Mouse (Mus musculus) hindbrain, postnatal 0 days (tissue): Measurements from ENCODE around the gene Coq7. TPM values are rescaled to one million over a fixed set of nuclear protein-coding genes. Genes with fewer than 3 reads are reported as not detected.

Source experiments
- ATAC-seq: fragments of 200-750 bp; cut with Nextera tagmentation; 2 replicates; pipeline ENCODE4 v1.8.0; 2017; ENCODE audit warnings: mild to moderate bottlenecking, moderate TSS enrichment, moderate library complexity
- DNase-seq: peaks from one replicate; pipeline ENCODE4 v3.0.0-alpha.2; 2015; ENCODE audit warnings: low spot score
- H3K27ac ChIP-seq: fragments of 300-500 bp; sonication (generic); 2 replicates; pipeline ENCODE4 v1.5.1; 2014; ENCODE audit warnings: mild to moderate bottlenecking
- H3K27me3 ChIP-seq: fragments of 300-500 bp; sonication (generic); 2 replicates; pipeline ENCODE4 v1.6.1; 2014; ENCODE audit warnings: low read length, mixed read lengths; ENCODE audit not compliant: insufficient read depth
- H3K36me3 ChIP-seq: fragments of 300-500 bp; sonication (generic); 2 replicates; pipeline ENCODE4 v1.6.1; 2014; ENCODE audit warnings: low read length, mixed read lengths; ENCODE audit not compliant: insufficient read depth
- H3K4me1 ChIP-seq: fragments of 300-500 bp; sonication (generic); 2 replicates; pipeline ENCODE4 v1.6.1; 2014; ENCODE audit warnings: antibody characterized with exemption, low read length, mixed read lengths; ENCODE audit not compliant: insufficient read depth
- H3K4me2 ChIP-seq: fragments of 300-500 bp; sonication (generic); 2 replicates; pipeline ENCODE4 v1.6.1; 2014; ENCODE audit warnings: low read depth, mild to moderate bottlenecking, low read length, moderate library complexity, mixed read lengths
- H3K4me3 ChIP-seq: fragments of 300-500 bp; sonication (generic); 2 replicates; pipeline ENCODE4 v1.5.1; 2014; ENCODE audit warnings: low read length
- H3K9ac ChIP-seq: fragments of 300-500 bp; sonication (generic); replicated peaks from 2 replicates; pipeline ENCODE4 v1.6.1; 2014; ENCODE audit warnings: mild to moderate bottlenecking, low read length, moderate library complexity, mixed read lengths
- H3K9me3 ChIP-seq: fragments of 300-500 bp; sonication (generic); 2 replicates; pipeline ENCODE4 v1.6.1; 2016; ENCODE audit warnings: low read length, mixed read lengths
- CTCF ChIP-seq: IDR thresholded peaks from 2 replicates; pipeline ENCODE4 v1.5.1; 2016; ENCODE audit warnings: antibody characterized with exemption, control low read depth, low read depth
- WGBS: fragments of 180-500 bp; shearing (Covaris S2); extraction: QIAGEN DNeasy Blood & Tissue Kit; methylation state at CpG from one replicate; pipeline ENCODE4 v1.1.7; 2014; 5-methylcytosine and 5-hydroxymethylcytosine counted together
- polyA plus RNA-seq: library from polyadenylated mRNA; unstranded; fragments of >200 nt; fragmentation: Nextera tagmentation; extraction: Ambion mirVana; gene quantifications from 2 replicates; pipeline ENCODE4 v1.2.1, GENCODE M21; 2015
- total RNA-seq: library from RNA; depleted of rRNA; stranded (reverse); fragments of >200 nt; gene quantifications from 2 replicates; pipeline ENCODE4 v1.2.3, GENCODE M21; 2014; rRNA removed

Gene Coq7
- total and polyA plus RNA-seq, 2 experiments from 2014 or later, result 35.8 to 157 TPM

DNA sequence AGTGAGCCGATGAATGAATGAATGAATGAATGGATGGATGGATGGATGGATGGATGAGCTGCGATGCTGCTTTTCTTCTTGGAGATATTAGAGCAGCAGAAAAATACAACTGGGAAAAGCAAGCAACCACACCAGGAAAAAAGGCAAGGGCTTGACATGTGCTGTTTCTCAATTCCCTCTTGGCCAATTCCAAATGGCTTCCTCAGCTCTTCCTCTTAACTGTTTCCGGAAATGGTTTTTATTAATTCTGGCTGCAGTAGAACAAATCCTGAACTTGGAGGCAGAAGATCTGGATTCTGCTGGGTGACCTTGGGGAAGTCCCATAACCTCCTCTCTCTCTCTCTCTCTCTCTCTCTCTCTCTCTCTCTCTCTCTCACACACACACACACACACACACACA lies 65.1 kb downstream of the Coq7 start:
- no peak overlapping the region for H3K27ac ChIP-seq
- ATAC-seq (no peak), DNase-seq (no peak)
- H3K4me3 ChIP-seq, result no peak overlapping the region
- TF ChIP-seq CTCF, result no peak
- H3K9me3 ChIP-seq, result no peaks in the 10 kb centered on the region
- 92% methylated on average over 3 of the region's 3 CpGs for WGBS
- peaks cover under 1% of the 10 kb centered on the region; the same call in 1 of the 2 replicates for H3K4me1 ChIP-seq
- no peaks in the 10 kb centered on the region for H3K27me3 ChIP-seq
- no peak overlapping the region for H3K4me2 ChIP-seq
- no peak overlapping the region for H3K9ac ChIP-seq
- no peaks in the 10 kb centered on the region for H3K36me3 ChIP-seq

DNA sequence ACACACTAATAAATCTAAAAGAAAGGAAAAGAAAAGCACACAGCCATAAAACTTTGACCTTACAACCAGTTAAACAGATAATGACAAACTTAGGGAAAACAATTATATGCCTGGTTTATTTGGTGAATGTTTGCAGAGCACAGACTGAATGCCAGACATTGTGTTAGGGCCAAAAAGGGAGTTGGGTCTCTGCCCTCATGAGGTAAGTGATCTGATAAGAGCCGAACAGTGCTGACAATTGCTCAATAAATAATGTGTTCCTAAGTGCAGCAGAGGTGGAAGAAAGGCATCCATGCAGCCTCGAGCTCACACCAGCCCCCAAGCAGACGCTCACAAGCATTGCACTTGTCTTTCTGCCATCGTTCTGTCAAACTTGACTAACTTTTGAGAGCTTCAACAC lies 68.7 kb downstream of the Coq7 start:
- DNase-seq (no peak), ATAC-seq (no peak)
- TF ChIP-seq CTCF, result no peak
- Histone ChIP-seq H3K27me3 (no peaks in the 10 kb centered on the region), H3K4me3 (no peak overlapping the region), H3K36me3 (no peaks in the 10 kb centered on the region), H3K9me3 (no peaks in the 10 kb centered on the region), H3K27ac (no peak overlapping the region), H3K9ac (no peak overlapping the region), H3K4me2 (no peak overlapping the region), H3K4me1 (peaks cover 4% of the 10 kb centered on the region; the same call in 1 of the 2 replicates)
- 63% methylated on average over 4 of the region's 4 CpGs for WGBS

GRCm38 (mm10) chr7:118462818-118463762 lies 70.1 kb downstream of the Coq7 start:
- no peaks in the 10 kb centered on the region for H3K27me3 ChIP-seq
- TF ChIP-seq CTCF, result no peak
- no peak overlapping the region for H3K27ac ChIP-seq
- no peak overlapping the region for H3K4me2 ChIP-seq
- H3K36me3 ChIP-seq, result no peaks in the 10 kb centered on the region
- peak; percentile 35 for DNase-seq
- ATAC-seq, result peak; percentile 56; the same call in 1 of the 2 replicates
- H3K9me3 ChIP-seq, result no peaks in the 10 kb centered on the region
- H3K4me3 ChIP-seq, result no peak overlapping the region
- no peak overlapping the region for H3K9ac ChIP-seq
- peaks cover 4% of the 10 kb centered on the region; the same call in 1 of the 2 replicates for H3K4me1 ChIP-seq
- WGBS, result 27% methylated on average over 11 of the region's 11 CpGs

- Histone ChIP-seq H3K36me3 (no peaks in the 10 kb centered on the region), H3K27ac (no peak overlapping the region), H3K27me3 (no peaks in the 10 kb centered on the region), H3K4me3 (no peak overlapping the region), H3K4me1 (peaks cover 4% of the 10 kb centered on the region; the same call in 1 of the 2 replicates), H3K4me2 (no peak overlapping the region), H3K9me3 (no peaks in the 10 kb centered on the region), H3K9ac (no peak overlapping the region)
- ATAC-seq (peak; percentile 45; the same call in 1 of the 2 replicates), DNase-seq (peak; percentile 15)
- WGBS, result 28% methylated on average over 16 of the region's 16 CpGs
- no peak for TF ChIP-seq CTCF
Observed at GRCm38 (mm10) chr7:118461400-118462136, 71.6 kb downstream of the Coq7 start.

Other genes starting within 250 kb of the Coq7 start
- gene Syt17, start 85.1 kb downstream of the Coq7 start, total RNA-seq, result 50.9 and 57.8 TPM in 2 replicates
- gene Syt17, start 85.1 kb downstream of the Coq7 start, polyA plus RNA-seq, result 29.3 and 30.7 TPM in 2 replicates
- 4.5 and 6.1 TPM in 2 replicates for gene Itpripl2, start 41.4 kb downstream of the Coq7 start, total RNA-seq
- 0.66 and 0.73 TPM in 2 replicates for gene Itpripl2, start 41.4 kb downstream of the Coq7 start, polyA plus RNA-seq
- 11.8 and 14.3 TPM in 2 replicates for gene Tmc7, start 51.4 kb upstream of the Coq7 start, total RNA-seq
- gene Tmc7, start 51.4 kb upstream of the Coq7 start, polyA plus RNA-seq, result 4.9 and 5.3 TPM in 2 replicates
- gene Tmc5, start 63.9 kb upstream of the Coq7 start, total RNA-seq, result 0.29 and 0.73 TPM in 2 replicates
- 0.24 and 0.25 TPM in 2 replicates for gene Tmc5, start 63.9 kb upstream of the Coq7 start, polyA plus RNA-seq
- gene Gde1, start 172.4 kb upstream of the Coq7 start, total RNA-seq, result 347 and 382 TPM in 2 replicates
- 284 and 285 TPM in 2 replicates for gene Gde1, start 172.4 kb upstream of the Coq7 start, polyA plus RNA-seq
- 17.7 and 24.6 TPM in 2 replicates for gene Ccp110, start 179.2 kb upstream of the Coq7 start, total RNA-seq
- gene Ccp110, start 179.2 kb upstream of the Coq7 start, polyA plus RNA-seq, result 14.7 and 16.1 TPM in 2 replicates
- 92.1 and 106 TPM in 2 replicates for gene Vps35l, start 206.9 kb upstream of the Coq7 start, total RNA-seq
- gene Vps35l, start 206.9 kb upstream of the Coq7 start, polyA plus RNA-seq, result 85.6 and 86.8 TPM in 2 replicates